Mouse (Mus musculus): Measurements from ENCODE around the gene Irf4.

DNA sequence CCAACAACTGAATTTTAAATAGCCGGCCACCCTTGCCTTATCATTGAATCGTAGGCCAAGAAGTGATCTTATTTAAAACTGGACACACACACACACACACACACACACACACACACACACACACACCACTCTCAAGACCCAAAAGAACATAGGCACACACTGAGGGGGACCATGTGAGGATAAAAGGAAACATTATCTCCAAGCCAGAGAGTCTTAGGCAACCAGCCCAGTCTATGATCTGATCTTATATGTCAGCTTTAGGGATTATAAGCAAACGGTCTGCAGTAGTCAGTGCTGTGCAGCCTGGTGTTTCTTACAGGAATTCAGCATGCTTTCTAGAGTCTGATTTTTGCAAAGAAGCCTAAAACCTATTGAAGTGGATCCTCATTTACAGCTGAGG, 43.7 kb downstream of the Irf4 start:
- TF ChIP-seq CTCF (IDR thresholded peaks at IDR 0.05; ENCODE audit: insufficient read depth, low read length), result no peak
- no peak for TF ChIP-seq POLR2A (IDR thresholded peaks at IDR 0.05; ENCODE audit: borderline replicate concordance, extremely low read depth, low read depth, low read length)

Data from lung, adult 2 months (tissue).